Mouse (Mus musculus): ENCODE measurements around the gene Cdh3. TPM values are rescaled to one million over a fixed set of nuclear protein-coding genes. Genes with fewer than 3 reads are reported as not detected.
A peak's percentile ranks its signal among the peaks of the same experiment; 100 is the strongest.

Gene Cdh3
- polyA plus RNA-seq (2016; fragmentation: Nextera tagmentation; extraction: Ambion mirVana), result 2.4 and 3.8 TPM in 2 replicates

- under 1% methylated on average over 34 of the region's 34 CpGs for whole genome bisulfite sequencing
- no peak within 1 kb of the TSS for H3K27ac ChIP-seq (replicated peaks)
- ATAC-seq (ENCODE audit: low FRiP score, low read depth), result 0 out of 2 replicates have a peak, but pooled peaks have one; percentile 7
Measured at GRCm38 (mm10) chr8:106510365-106510975, at the start of gene Cdh3. TSS of gene Cdh3 (plus strand) at chr8:106510891.

GRCm38 (mm10) chr8:106462131-106462530, 48.6 kb upstream of the Cdh3 start:
- WGBS, result 89% methylated on average over 5 of the region's 5 CpGs
- Histone ChIP-seq H3K36me3 (no peaks in the 10 kb centered on the region), H3K9ac (replicated peaks) (no peak overlapping the region), H3K27me3 (no peaks in the 10 kb centered on the region; the same call in 1 of the 2 replicates), H3K9me3 (no peaks in the 10 kb centered on the region), H3K4me1 (no peaks in the 10 kb centered on the region), H3K4me3 (no peak overlapping the region), H3K4me2 (replicated peaks) (no peak overlapping the region), H3K27ac (replicated peaks) (no peak overlapping the region)
- ATAC-seq (ENCODE audit: low FRiP score, low read depth), result no peak

More at GRCm38 (mm10) chr8:106510365-106510975, at the start of gene Cdh3:
- Histone ChIP-seq H3K36me3 (no peaks in the 10 kb centered on the region), H3K4me1 (peaks cover 33% of the 10 kb centered on the region), H3K9me3 (no peaks in the 10 kb centered on the region), H3K4me2 (replicated peaks) (peak within 1 kb of the TSS; percentile 52), H3K27me3 (peaks cover 84% of the 10 kb centered on the region), H3K9ac (replicated peaks) (peak within 1 kb of the TSS; percentile 29; the same call in 1 of the 2 replicates), H3K4me3 (peak within 1 kb of the TSS; percentile 37)

GRCm38 (mm10) chr8:106463795-106464194, 46.9 kb upstream of the Cdh3 start:
- ATAC-seq (ENCODE audit: low FRiP score, low read depth), result no peak
- 83% methylated on average over 6 of the region's 6 CpGs for whole genome bisulfite sequencing

GRCm38 (mm10) chr8:106469485-106469884, 41.2 kb upstream of the Cdh3 start:
- Histone ChIP-seq H3K4me2 (replicated peaks) (no peak overlapping the region), H3K27ac (replicated peaks) (no peak overlapping the region), H3K9me3 (no peaks in the 10 kb centered on the region), H3K27me3 (no peaks in the 10 kb centered on the region), H3K9ac (replicated peaks) (no peak overlapping the region), H3K4me1 (no peaks in the 10 kb centered on the region), H3K4me3 (no peak overlapping the region), H3K36me3 (no peaks in the 10 kb centered on the region)
- ATAC-seq (ENCODE audit: low FRiP score, low read depth), result no peak
- WGBS, result 60% methylated on average over 7 of the region's 7 CpGs

More at GRCm38 (mm10) chr8:106463795-106464194, 46.9 kb upstream of the Cdh3 start:
- Histone ChIP-seq H3K27me3 (no peaks in the 10 kb centered on the region; the same call in 1 of the 2 replicates), H3K27ac (replicated peaks) (no peak overlapping the region), H3K4me1 (no peaks in the 10 kb centered on the region), H3K36me3 (no peaks in the 10 kb centered on the region), H3K4me3 (no peak overlapping the region), H3K4me2 (replicated peaks) (no peak overlapping the region), H3K9ac (replicated peaks) (no peak overlapping the region), H3K9me3 (no peaks in the 10 kb centered on the region)

- no peak overlapping the region for H3K4me3 ChIP-seq
- H3K27ac ChIP-seq (replicated peaks), result no peak overlapping the region
- no peak for ATAC-seq (ENCODE audit: low FRiP score, low read depth)
- 0 out of 2 replicates have a peak, but pooled peaks cover 3% of the 10 kb centered on the region for H3K9me3 ChIP-seq
- no peaks in the 10 kb centered on the region for H3K36me3 ChIP-seq
- no peak overlapping the region for H3K9ac ChIP-seq (replicated peaks)
- H3K27me3 ChIP-seq, result no peaks in the 10 kb centered on the region
- H3K4me1 ChIP-seq, result no peaks in the 10 kb centered on the region
- WGBS, result 90% methylated on average over 5 of the region's 5 CpGs
- H3K4me2 ChIP-seq (replicated peaks), result no peak overlapping the region
Measured at GRCm38 (mm10) chr8:106474001-106474400, 36.7 kb upstream of the Cdh3 start.

GRCm38 (mm10) chr8:106500018-106500685, 10.5 kb upstream of the Cdh3 start, which contains the start of gene 6030452D12Rik:
TSS of gene 6030452D12Rik (plus strand) at chr8:106500522.
- Histone ChIP-seq H3K27ac (replicated peaks) (no peak within 1 kb of the TSS), H3K4me2 (replicated peaks) (no peak within 1 kb of the TSS), H3K36me3 (no peaks in the 10 kb centered on the region), H3K9ac (replicated peaks) (no peak within 1 kb of the TSS), H3K27me3 (peaks cover 6% of the 10 kb centered on the region), H3K4me1 (no peaks in the 10 kb centered on the region), H3K4me3 (no peak within 1 kb of the TSS), H3K9me3 (no peaks in the 10 kb centered on the region)
- ATAC-seq (ENCODE audit: low FRiP score, low read depth), result no peak
- WGBS, result 85% methylated on average over 8 of the region's 8 CpGs

GRCm38 (mm10) chr8:106504241-106504640, 6.5 kb upstream of the Cdh3 start:
- WGBS, result 91% methylated on average over 7 of the region's 7 CpGs
- no peak overlapping the region for H3K9ac ChIP-seq (replicated peaks)
- no peak for ATAC-seq (ENCODE audit: low FRiP score, low read depth)

GRCm38 (mm10) chr8:106505328-106505965, 5.2 kb upstream of the Cdh3 start:
- Histone ChIP-seq H3K9me3 (no peaks in the 10 kb centered on the region), H3K9ac (replicated peaks) (no peak overlapping the region), H3K4me3 (no peak overlapping the region), H3K27ac (replicated peaks) (no peak overlapping the region), H3K4me1 (peaks cover 18% of the 10 kb centered on the region), H3K27me3 (peaks cover 58% of the 10 kb centered on the region), H3K36me3 (no peaks in the 10 kb centered on the region), H3K4me2 (replicated peaks) (no peak overlapping the region)
- no peak for ATAC-seq (ENCODE audit: low FRiP score, low read depth)
- WGBS, result 71% methylated on average over 10 of the region's 10 CpGs

More at GRCm38 (mm10) chr8:106504241-106504640, 6.5 kb upstream of the Cdh3 start:
- no peak overlapping the region for H3K4me3 ChIP-seq
- H3K4me1 ChIP-seq, result peaks cover 14% of the 10 kb centered on the region
- no peak overlapping the region for H3K27ac ChIP-seq (replicated peaks)
- no peaks in the 10 kb centered on the region for H3K36me3 ChIP-seq
- H3K4me2 ChIP-seq (replicated peaks), result no peak overlapping the region
- H3K9me3 ChIP-seq, result no peaks in the 10 kb centered on the region
- H3K27me3 ChIP-seq, result peaks cover 46% of the 10 kb centered on the region

GRCm38 (mm10) chr8:106506106-106506505, 4.6 kb upstream of the Cdh3 start:
- Histone ChIP-seq H3K27me3 (peaks cover 64% of the 10 kb centered on the region), H3K9ac (replicated peaks) (no peak overlapping the region), H3K4me2 (replicated peaks) (no peak overlapping the region), H3K9me3 (no peaks in the 10 kb centered on the region), H3K36me3 (no peaks in the 10 kb centered on the region), H3K4me1 (peaks cover 24% of the 10 kb centered on the region), H3K27ac (replicated peaks) (no peak overlapping the region), H3K4me3 (no peak overlapping the region)
- ATAC-seq (ENCODE audit: low FRiP score, low read depth), result no peak
- 97% methylated on average over 1 of the region's 1 CpGs for WGBS

GRCm38 (mm10) chr8:106507761-106508331, 2.8 kb upstream of the Cdh3 start:
- no peaks in the 10 kb centered on the region for H3K36me3 ChIP-seq
- H3K27me3 ChIP-seq, result peaks cover 82% of the 10 kb centered on the region
- peak overlapping the region; percentile 17; the same call in 1 of the 2 replicates for H3K9ac ChIP-seq (replicated peaks)

GRCm38 (mm10) chr8:106508456-106508855, 2.2 kb upstream of the Cdh3 start:
- Histone ChIP-seq H3K9me3 (no peaks in the 10 kb centered on the region), H3K27ac (replicated peaks) (no peak overlapping the region), H3K9ac (replicated peaks) (no peak overlapping the region; the same call in 1 of the 2 replicates), H3K4me1 (peaks cover 33% of the 10 kb centered on the region), H3K4me3 (peak overlapping the region; percentile 37; the same call in 1 of the 2 replicates), H3K27me3 (peaks cover 88% of the 10 kb centered on the region), H3K4me2 (replicated peaks) (peak overlapping the region; percentile 69), H3K36me3 (no peaks in the 10 kb centered on the region)
- ATAC-seq (ENCODE audit: low FRiP score, low read depth), result no peak
- 21% methylated on average over 3 of the region's 3 CpGs for WGBS

More at GRCm38 (mm10) chr8:106507761-106508331, 2.8 kb upstream of the Cdh3 start:
- Histone ChIP-seq H3K4me2 (replicated peaks) (peak overlapping the region; percentile 69), H3K9me3 (no peaks in the 10 kb centered on the region), H3K4me3 (peak overlapping the region; percentile 37), H3K27ac (replicated peaks) (no peak overlapping the region), H3K4me1 (peaks cover 33% of the 10 kb centered on the region)
- ATAC-seq (ENCODE audit: low FRiP score, low read depth), result peak; percentile 70
- WGBS, result 1% methylated on average over 30 of the region's 30 CpGs

All from midbrain, embryonic 12.5 days (tissue).